Mouse (Mus musculus): ENCODE results near the gene Nhej1.

Gene Nhej1

DNA sequence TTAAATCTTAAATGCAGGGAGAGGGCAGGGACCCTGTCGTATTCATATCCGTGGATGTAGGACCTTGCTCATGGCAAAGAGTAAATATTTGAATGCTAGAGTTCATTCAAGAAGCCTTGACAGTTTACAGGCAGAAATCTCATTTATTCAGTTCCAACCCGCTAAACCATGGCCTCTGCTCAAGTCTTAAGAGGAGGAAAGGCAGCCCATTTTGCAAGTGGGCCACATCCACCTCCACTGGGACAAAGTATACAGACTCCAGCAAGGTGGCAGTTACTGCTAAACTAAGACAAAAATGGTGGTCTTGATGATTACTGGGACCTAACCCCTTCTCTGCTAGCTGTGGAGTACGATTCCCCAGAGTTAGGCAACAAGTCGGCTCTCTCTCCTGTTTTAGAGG, 418 bp upstream of the Nhej1 start:
- DNase-seq (ENCODE audit: low spot score) = no peak

DNA sequence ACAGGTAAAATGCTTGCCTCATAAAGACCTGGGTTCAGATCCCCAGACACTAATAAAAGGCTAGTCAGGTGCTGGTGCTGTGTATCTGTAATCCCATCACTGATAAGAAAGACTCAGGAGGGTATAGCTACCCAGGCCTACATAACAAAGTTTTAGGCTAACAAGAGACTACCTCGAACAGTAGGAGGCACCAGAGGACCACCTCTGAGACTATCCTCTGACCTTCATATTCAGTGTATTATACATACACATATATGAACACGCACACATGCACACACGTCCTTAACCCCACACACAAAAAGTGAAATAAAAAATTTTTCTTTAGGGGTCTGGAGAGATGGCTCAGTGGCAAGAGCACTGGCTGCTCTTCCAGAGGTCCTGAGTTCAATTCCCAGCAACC, 2.8 kb downstream of the Nhej1 start:
- no peak for DNase-seq (ENCODE audit: low spot score)

DNA sequence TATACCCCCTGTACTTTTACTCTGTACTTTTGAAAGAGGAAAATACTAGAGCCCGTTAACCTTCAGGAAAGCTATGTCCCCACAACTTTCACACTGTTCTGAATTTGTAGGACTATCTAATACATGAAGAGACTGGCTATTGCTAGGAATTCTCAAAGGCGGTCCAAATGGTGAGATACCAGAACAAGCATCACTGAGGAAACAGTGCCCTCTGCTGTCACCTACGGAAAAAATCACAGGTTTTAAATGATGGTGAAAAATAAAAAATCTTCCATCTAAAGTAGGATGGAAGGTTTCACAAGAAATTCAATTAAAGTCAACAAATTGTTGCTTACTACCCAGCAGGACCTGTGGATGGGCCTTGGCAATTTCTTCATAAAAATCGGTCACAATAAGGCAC, 72.9 kb downstream of the Nhej1 start:
- no peak for DNase-seq (ENCODE audit: low spot score)

DNA sequence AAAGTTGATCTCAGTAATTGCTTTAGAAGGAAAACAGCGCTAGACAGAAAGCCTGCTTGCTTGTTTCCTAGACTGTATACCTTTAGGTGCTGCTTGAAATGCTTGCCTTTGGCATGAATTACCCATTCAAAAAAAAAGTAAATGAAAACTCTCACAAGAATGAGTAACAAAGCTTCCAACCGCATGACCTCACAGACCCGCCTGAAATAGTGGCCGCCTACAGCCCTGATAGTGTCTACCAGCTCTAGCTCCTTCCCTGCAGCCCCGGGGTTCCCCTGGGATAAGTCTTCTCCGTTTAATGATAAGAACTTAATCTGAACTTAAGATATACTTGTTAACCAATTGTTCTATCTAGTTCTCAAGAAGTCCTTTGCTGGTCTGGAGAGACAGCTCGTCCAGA, 73.6 kb downstream of the Nhej1 start:
- no peak for DNase-seq (ENCODE audit: low spot score)

DNA sequence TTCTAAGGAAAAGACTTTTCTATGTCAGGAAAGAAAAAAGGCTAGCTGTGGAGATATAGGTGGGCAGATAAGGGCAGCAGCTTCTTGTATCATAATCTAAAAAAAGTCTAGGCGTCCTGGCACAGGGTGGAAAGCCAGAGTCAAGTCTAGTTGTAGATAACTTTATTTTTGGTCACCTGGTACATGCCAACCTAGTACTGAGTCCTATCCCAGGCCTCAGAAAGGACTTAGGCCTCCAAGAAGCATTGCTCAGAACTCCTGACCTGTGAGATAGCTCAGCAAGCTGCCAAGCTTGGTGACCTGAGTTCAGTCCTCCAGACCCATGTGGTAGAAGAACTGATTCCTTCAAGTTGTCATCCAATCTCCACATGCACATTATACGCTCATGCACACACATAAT, 76.4 kb downstream of the Nhej1 start:
- no peak for DNase-seq (ENCODE audit: low spot score)

DNA sequence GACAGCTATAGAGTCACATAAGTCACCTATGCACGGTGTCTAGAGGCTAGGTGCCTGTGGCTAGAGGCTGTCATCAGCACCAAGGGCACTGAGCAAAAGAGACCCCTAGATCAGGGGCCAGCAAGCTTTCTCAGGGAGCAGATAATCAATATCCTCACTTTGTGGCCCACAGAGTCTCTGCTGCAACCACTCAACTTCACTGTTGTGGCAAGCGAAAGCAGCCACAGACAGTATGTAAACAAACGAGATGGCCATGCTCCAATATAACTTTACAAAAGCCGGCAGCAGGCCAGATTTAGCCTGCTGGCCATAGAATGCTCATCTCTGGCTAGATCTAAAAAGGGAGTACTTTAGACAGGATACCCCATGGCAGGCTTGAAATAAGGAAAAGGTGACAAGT, 77.0 kb downstream of the Nhej1 start:
- DNase-seq (ENCODE audit: low spot score) = no peak

DNA sequence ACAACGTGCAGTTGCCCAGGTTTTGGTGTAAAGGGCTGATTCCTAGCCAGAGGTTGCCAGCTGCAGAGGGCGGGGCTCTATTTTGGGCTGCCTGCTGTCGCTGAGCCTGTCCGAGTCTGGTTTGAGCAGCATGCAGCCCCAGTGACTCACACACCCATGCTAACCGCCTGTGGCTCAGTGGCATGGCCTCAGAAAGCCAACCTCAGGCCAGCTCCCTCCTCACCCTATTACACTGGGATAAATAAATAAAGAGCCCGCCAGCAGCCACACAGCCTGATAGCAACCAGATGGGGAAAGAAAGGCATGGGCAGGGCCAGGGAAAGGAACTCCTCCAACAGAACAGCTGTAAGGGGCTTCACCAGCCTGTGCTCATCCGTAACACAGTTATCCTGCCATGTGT, 84.6 kb downstream of the Nhej1 start:
- DNase-seq (ENCODE audit: low spot score) = no peak

DNA sequence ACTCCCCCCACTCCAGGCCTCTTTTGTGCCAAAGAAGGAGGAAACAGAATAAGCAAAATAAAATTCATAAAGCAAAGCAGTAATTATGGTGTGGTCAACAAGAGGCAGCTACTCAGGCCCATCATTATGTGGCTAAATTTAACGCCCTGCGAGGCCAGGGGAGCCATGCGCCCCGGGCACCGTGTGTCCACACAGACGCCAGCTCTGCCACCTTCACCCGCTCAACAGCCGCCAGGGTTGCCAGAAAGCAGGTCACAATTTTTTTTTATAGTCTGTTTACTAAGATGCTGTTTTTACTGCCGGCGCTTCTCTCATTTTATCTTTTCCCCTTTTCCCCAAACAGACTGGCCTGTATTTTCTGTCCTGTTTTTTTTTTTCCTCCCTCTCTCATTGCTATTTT, 93.0 kb downstream of the Nhej1 start:
- DNase-seq (ENCODE audit: low spot score) = no peak

DNA sequence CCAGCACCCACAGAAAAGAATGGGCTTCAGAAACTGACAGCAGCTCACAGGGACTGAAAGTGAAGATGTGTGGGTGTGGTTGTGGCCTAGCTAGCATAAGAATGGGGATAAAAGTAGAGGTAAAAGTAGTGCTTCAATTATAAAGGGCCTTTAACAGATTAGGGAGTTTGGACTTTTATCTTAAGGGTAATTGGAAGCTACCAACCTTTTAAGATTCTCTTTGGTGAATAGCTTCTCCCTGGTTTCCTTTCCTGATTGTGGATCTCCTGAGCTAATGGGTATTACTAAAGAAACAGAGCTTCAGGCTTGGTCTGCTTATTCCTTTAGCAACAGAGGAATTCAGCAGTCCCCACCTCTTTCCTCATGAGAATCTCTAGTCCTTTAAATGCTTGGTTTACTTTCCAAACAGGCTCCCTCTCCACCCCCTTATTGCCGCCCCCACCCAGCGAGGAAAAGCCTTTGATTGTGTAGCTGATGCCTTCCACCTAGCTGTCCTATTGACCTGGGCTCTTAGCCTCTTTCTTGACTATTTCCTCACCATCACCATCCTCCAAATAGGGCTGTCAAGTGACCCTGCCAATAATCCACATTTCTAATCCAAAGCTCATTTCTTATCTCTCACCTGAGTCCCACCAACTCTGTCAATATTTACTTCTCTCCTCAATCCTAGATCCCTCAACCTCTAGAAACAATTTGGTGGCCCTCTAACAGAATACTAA, 97.8 kb downstream of the Nhej1 start:
- DNase-seq (ENCODE audit: low spot score) = no peak

DNA sequence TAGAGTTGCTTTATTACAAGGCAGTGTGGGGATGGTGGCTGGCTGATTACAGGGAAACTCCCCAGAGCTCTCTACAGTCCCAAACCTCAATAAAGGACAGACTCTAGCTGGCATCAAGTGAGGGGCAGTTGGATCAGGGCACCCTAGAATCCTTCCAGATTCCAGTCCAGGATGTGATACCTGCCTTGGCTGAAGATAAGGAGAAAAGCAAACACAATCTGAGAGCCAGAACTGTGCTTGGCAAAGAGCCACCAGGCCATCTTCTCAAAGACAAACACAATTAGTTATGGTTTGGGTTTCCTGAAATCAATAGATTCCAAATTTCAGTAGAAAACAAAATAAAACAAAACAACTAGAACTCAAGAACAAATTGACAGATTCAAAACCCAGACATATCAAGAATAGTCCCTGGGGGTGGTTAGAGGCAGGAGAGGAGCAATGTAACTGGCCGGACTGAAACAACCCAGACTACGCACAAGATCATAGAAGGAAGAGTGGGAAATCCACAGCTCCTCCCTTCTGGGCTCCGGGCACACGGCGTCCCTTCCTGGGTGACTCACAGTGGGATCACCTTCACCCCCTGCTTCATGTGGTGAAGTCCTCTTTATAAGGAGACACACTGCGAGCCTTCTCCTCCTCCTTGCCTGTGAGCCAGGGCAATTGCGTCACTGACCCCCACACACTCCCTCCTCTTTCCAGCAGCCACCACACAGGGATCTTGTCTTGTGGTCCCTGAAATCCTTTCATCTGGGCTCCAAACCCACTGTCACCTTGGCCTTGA, 100.4 kb downstream of the Nhej1 start:
- peak; percentile 49 for DNase-seq (ENCODE audit: low spot score)

DNA sequence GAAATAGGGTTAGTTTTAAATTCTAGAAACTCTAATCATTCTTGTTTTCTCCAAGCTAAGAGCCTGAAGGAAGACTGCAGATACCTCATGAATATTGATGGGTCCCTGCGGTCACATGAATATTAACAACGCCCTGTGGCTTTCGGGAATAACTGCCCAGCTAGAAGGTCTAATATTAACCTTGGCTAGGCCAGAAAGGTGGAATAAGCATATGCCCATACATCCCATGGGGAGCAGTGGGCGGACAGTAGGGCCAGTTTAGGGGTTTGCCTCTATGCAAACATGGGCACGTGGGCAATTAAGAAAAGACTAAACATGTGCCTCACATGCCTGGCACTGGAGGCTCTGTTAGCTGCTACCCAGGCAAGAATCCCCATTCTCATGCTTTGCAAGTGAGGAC, 102.8 kb downstream of the Nhej1 start:
- DNase-seq (ENCODE audit: low spot score) = no peak

DNA sequence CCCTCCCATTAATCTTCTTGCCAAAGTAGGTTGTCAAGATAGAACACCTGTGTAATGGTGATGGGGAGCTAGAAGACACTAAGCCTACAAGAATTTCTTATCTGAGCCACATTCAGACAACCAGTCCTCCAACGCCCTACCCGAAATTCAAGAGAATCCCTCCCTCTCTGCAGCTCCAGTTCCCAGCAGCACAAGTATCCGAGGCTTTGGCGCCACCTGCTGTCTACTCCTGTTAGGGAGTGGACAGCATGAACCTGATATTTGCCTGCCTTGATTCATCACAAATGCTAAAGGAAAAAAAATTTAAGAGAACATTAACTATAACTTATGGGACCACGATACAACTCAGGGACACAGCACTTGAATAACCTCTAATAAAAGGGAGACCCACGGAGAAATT, 108.2 kb downstream of the Nhej1 start:
- DNase-seq (ENCODE audit: low spot score) = peak; percentile 85

DNA sequence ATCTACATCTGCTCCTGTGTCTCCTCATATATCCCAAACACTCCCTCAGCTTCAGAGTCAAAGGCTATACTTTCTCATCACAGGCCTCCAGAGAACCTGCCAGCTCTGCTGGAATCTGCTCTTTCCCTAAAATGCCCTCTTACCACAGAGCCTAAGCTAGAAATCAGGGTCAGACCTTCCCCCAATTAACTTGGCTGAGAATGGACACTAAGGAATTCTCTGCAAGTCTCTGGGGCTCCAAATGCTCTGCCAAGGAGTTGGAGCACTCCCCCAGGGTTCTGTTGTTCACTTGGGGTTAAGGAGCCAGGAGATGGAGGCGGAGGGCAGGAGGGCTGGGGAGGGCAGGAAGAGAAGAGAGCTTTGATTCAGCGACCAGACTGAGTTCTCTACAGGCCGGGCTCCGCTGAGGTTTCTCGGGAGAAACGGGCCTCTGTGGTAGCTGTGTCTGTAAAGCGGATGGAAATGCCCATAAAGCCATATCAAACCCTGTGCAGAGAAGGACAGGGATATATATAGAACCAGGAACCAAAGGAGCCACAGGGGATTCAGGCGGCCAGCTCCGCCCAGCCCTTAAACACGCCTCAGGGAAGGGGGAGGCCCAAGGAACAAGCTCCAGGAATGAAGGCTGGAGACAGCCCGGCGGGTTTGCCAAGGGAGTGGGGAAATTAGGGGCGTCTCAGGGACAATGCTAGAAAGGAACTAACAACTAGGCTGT, 109.3 kb downstream of the Nhej1 start:
- peak; percentile 38 for DNase-seq (ENCODE audit: low spot score)

DNA sequence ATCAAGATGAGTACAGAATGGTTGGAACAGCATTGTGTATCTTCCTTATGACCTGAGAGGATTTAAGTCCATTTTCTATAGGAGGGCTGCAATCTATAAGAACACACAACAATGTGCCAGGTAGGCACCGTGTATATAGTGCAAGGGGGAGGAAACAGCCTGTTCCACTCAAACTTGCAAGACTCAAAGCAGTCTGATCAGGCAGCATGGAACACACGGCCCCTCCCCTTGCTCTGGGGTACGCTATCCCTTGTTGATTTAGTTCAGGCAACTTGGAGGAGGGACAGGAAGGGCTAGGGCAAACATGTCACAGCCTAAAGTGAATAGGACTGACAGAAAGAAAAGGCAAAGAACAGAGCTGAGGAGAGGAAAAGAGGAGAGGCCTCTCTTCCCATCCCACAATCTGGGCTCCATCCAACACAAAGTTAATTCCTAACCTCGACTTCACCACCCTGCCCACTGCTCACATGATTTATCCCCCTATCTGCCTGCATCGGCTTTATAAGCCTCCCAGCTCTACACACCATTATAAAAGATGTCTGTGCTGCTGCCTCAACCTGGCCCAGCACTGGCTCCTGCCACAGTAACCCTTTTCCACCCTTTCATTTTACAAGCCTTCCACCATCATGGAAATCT, 110.7 kb downstream of the Nhej1 start:
- no peak for DNase-seq (ENCODE audit: low spot score)

DNA sequence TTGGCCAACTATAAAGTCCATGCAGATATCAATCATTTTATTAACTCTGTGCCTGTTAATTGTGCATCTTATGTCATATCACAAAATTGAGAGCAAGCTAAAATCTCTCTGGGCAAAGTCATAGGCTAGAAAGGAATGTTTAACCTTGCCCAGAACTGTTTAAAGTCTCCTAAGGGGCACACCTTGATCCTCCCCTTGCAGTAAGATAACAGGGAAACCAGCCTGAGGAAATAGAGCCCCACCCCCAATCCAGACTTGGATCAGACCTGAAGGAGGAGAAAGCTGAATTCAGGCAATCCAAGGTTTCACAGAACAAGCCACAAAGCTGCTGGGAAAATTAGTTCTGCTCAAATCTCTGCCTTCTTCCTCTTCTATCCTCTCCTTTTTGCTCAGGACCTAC, 114.2 kb downstream of the Nhej1 start:
- no peak for DNase-seq (ENCODE audit: low spot score)

DNA sequence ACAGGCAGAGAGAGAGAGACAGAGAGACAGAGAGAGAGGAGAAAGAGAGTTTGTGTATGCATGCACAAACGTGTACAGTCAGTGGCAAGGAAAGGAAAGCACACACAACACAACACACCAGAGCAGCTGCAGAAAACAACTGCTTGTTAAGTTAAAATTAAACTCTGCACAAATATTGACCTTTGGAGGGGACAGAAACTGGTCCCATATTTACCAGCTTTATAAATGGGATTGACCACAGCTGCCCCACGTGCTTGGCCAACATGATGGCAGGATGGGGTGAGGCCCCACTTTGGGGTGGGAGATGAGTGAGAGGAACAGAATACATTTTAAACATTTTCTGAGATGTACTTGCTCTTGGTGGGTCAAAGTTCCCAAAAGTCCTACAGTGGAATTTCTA, 114.8 kb downstream of the Nhej1 start:
- DNase-seq (ENCODE audit: low spot score) = no peak

DNA sequence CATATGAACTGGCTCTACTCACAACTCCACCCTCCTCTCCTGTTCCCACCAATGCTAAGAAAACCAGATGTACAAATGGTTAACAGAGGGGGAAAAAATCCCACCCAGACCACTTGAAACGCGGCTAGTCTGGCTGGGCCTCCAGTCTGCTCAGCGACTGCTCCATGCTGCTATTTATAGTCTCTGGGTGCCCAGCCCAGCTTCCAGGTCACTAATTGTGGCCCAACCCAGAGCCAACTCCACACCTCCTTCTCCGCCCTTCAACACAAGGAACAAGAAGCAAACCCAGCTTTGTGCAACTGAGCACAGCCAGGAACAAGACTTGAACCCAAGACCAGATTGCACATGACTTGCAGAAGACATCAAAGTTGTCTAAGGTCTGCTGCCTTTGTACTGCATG, 119.0 kb downstream of the Nhej1 start:
- no peak for DNase-seq (ENCODE audit: low spot score)

DNA sequence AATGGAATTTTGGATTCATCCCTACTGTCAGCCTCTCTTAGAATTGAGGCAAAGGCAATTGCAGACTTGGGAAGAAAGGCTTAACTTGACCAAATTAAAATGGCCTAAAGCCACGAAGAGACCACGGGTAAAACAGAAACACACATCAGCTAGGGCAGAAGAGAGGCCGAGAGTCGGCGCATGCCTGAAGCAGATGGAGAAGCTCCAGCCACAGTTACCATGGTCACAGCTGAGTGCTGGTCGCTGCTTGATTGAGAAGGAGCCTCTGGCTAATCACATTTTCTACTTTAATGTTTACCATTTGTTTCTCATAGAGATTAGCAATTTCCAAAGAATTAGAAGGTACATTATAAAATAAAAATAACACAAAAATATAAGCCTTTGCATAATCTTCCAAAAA, 123.8 kb downstream of the Nhej1 start:
- no peak for DNase-seq (ENCODE audit: low spot score)

DNA sequence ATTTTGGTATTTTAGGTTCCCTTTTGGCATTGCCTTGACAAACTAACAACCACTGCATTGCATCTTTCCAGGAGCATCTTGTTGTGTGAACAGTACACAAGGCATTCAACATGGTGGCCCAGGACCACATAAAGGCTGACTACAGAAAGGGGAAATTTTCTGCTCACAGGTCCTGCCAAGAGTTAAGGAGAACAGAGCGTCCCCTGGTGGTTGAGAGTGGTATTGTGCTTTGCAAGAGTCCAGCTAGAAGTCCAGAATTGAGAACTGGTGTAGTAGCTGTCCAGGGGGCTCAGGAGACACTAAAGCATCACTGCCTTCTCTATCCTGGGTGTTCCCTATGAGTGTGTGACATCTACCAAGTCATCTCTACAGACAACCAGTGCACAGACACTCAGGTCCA, 124.5 kb downstream of the Nhej1 start:
- DNase-seq (ENCODE audit: low spot score) = peak; percentile 44

DNA sequence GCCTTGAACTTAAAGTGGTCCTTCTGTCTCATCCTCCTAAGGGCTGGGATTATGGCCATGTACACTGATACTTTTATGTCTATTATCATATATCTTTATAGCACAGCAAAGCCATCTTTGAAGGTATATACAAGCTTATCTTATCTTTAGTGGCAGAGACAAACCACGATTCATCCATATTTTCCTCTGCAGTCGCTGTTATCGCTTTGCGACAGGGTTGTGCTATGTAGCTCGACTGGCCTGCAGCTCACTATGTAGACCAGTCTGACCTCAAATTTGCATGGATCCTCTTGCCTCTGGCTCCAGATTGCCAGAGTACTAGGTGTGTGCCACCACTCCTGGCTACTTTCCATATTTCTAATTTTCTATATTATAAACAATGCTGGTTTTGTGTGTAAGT, 125.8 kb downstream of the Nhej1 start:
- no peak for DNase-seq (ENCODE audit: low spot score)

DNA sequence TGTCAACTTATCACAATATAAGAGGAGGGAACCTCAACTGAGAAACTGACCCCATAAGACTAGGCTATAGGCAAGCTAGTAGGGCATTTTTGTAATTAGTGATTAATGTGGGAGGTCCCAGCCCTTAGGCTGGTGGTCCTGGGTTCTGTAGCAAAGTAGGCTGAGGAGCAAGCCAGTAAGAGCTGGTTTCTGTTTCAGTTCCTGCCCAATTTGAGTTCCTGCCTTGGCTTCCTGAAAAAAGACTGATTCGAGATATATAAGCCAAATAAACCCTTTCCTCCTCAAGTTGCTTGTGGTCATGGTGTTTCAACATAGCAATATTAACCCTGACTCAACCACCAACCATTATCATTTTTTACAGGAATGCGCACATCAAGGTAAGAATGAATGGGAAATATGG, 127.8 kb downstream of the Nhej1 start:
- no peak for DNase-seq (ENCODE audit: low spot score)

DNA sequence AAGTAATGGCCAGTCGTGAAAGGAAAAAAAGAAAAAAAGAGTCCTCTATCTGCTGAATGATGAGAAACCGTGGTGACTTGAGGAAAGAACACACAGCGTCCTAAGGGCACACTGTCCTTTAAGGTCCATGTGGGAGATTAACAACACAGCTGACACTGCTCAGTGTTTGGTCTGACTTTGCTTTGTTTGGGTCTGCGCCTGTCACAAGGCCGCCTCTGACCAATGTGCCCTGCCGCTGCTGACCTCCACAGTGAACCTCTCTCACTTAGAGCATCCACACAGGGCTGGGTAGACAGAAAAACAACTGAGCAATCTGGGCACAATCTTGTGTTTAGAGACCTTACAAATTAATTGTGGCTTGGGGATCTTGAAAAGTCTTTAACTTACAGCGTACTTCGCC, 148.0 kb downstream of the Nhej1 start:
- peak; percentile 69 for DNase-seq (ENCODE audit: low spot score)

DNA sequence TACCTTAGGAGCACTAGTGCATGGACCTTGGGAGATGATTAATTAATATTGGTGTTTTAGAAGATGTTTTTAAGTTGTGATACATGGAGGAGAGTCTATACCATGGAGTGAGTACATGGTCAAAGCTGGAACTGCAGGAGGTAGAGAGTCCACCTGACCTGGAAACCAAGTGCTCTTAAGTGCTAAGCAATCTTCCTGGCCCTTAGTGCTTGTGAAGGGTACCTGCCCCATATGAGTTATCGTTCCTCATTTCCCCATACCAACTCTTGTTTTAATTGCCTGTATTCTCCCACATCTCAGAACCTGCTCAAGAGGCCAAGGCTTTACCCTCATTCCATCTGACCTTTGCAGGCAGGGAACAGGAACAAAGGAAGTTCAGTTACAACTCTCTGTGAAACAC, 149.1 kb downstream of the Nhej1 start:
- no peak for DNase-seq (ENCODE audit: low spot score)
